Mouse (Mus musculus) forebrain, embryonic 10.5 days (tissue): ENCODE results near the gene Cyp4v3. TPM values are rescaled to one million over a fixed set of nuclear protein-coding genes. Genes with fewer than 3 reads are reported as not detected.
"Not testable (repeated sequence)": the region's sequence is repeated elsewhere in the genome, so short reads cannot be mapped to it uniquely, and the experiment has no call there.

ENCODE experiments used
- DNase-seq: peaks from one replicate; pipeline ENCODE4 v3.0.0-alpha.2; 2017; ENCODE audit warnings: low spot score; ENCODE audit errors: extremely low spot score
- H3K27ac ChIP-seq: fragments of 300-500 bp; sonication (generic); 2 replicates; pipeline ENCODE4 v1.5.1; 2016; ENCODE audit warnings: mild to moderate bottlenecking
- H3K27me3 ChIP-seq: fragments of 300-500 bp; sonication (generic); 2 replicates; pipeline ENCODE4 v1.6.1; 2016; ENCODE audit warnings: mild to moderate bottlenecking; ENCODE audit not compliant: poor library complexity, severe bottlenecking
- H3K36me3 ChIP-seq: fragments of 300-500 bp; sonication (generic); replicated peaks from 2 replicates; pipeline ENCODE4 v1.6.1; 2016; ENCODE audit warnings: mild to moderate bottlenecking, moderate library complexity
- H3K4me1 ChIP-seq: fragments of 300-500 bp; sonication (generic); 2 replicates; pipeline ENCODE4 v1.6.1; 2016
- H3K4me3 ChIP-seq: fragments of 300-500 bp; sonication (generic); 2 replicates; pipeline ENCODE4 v1.5.1; 2016; ENCODE audit warnings: mild to moderate bottlenecking, moderate library complexity
- H3K9me3 ChIP-seq: fragments of 300-500 bp; sonication (generic); 2 replicates; pipeline ENCODE4 v1.6.1; 2016; ENCODE audit warnings: mild to moderate bottlenecking, moderate library complexity
- WGBS: fragments of 180-500 bp; shearing (Covaris S2); methylation state at CpG from one replicate; pipeline ENCODE4 v1.1.7; 2016; 5-methylcytosine and 5-hydroxymethylcytosine counted together
- polyA plus RNA-seq: library from polyadenylated mRNA; unstranded; fragments of >200 nt; fragmentation: Nextera tagmentation; extraction: Ambion mirVana; gene quantifications from 2 replicates; pipeline ENCODE4 v1.2.1, GENCODE M21; 2016

Cyp4v3 gene
- polyA plus RNA-seq, 1 experiment from 2014 or later = 1.3 TPM

- H3K4me1 ChIP-seq = no peaks in the 10 kb centered on the region
- no peaks in the 10 kb centered on the region for H3K27me3 ChIP-seq
- H3K4me3 ChIP-seq = no peak overlapping the region
- H3K9me3 ChIP-seq = no peaks in the 10 kb centered on the region
- DNase-seq = no peak
- WGBS = 90% methylated on average over 8 of the region's 8 CpGs
- peaks cover 38% of the 10 kb centered on the region for H3K36me3 ChIP-seq
- H3K27ac ChIP-seq = no peak overlapping the region
These were observed 11.3 kb upstream of the Cyp4v3 start for GRCm38 (mm10) chr8:45344298-45344697.

GRCm38 (mm10) chr8:45341630-45342628 lies 8.9 kb upstream of the Cyp4v3 start:
- WGBS = 91% methylated on average over 12 of the region's 12 CpGs
- Histone ChIP-seq H3K36me3 (peaks cover 22% of the 10 kb centered on the region), H3K27ac (no peak overlapping the region), H3K9me3 (no peaks in the 10 kb centered on the region), H3K4me1 (no peaks in the 10 kb centered on the region), H3K4me3 (no peak overlapping the region), H3K27me3 (no peaks in the 10 kb centered on the region)
- DNase-seq = no peak

GRCm38 (mm10) chr8:45333493-45333892 lies 477 bp upstream of the Cyp4v3 start:
- Histone ChIP-seq H3K4me3 (peak overlapping the region; percentile 74), H3K27ac (peak overlapping the region; percentile 82), H3K9me3 (no peaks in the 10 kb centered on the region), H3K4me1 (peaks cover 12% of the 10 kb centered on the region), H3K36me3 (no peaks in the 10 kb centered on the region), H3K27me3 (peaks cover 19% of the 10 kb centered on the region)
- DNase-seq = no peak
- 2% methylated on average over 8 of the region's 8 CpGs for WGBS

- H3K4me3 ChIP-seq = no peak overlapping the region
- H3K36me3 ChIP-seq = no peaks in the 10 kb centered on the region
- H3K4me1 ChIP-seq = peaks cover 12% of the 10 kb centered on the region
- WGBS = 71% methylated on average over 3 of the region's 3 CpGs
- no peak for DNase-seq
- peaks cover 19% of the 10 kb centered on the region for H3K27me3 ChIP-seq
- H3K27ac ChIP-seq = no peak overlapping the region
- H3K9me3 ChIP-seq = no peaks in the 10 kb centered on the region
These were observed 2.2 kb downstream of the Cyp4v3 start for GRCm38 (mm10) chr8:45330856-45331255.

GRCm38 (mm10) chr8:45329206-45329980 lies 3.6 kb downstream of the Cyp4v3 start:
- Histone ChIP-seq H3K36me3 (no peaks in the 10 kb centered on the region), H3K9me3 (no peaks in the 10 kb centered on the region), H3K4me3 (no peak overlapping the region), H3K4me1 (peaks cover 12% of the 10 kb centered on the region), H3K27me3 (peaks cover 19% of the 10 kb centered on the region), H3K27ac (no peak overlapping the region)
- DNase-seq = no peak
- WGBS = 94% methylated on average over 6 of the region's 6 CpGs

GRCm38 (mm10) chr8:45327076-45327475 lies 5.9 kb downstream of the Cyp4v3 start:
- DNase-seq, H3K9me3 ChIP-seq, H3K4me1 ChIP-seq, H3K27ac ChIP-seq, H3K36me3 ChIP-seq, H3K4me3 ChIP-seq, H3K27me3 ChIP-seq: not testable (repeated sequence)

- no peak overlapping the region for H3K4me3 ChIP-seq
- no peaks in the 10 kb centered on the region for H3K36me3 ChIP-seq
- no peaks in the 10 kb centered on the region for H3K4me1 ChIP-seq
- 93% methylated on average over 4 of the region's 4 CpGs for WGBS
- H3K27me3 ChIP-seq = no peaks in the 10 kb centered on the region
- no peak overlapping the region for H3K27ac ChIP-seq
- no peak for DNase-seq
- no peaks in the 10 kb centered on the region for H3K9me3 ChIP-seq
These were observed 8.9 kb downstream of the Cyp4v3 start for GRCm38 (mm10) chr8:45324151-45324550.

- Histone ChIP-seq H3K4me1 (no peaks in the 10 kb centered on the region), H3K27me3 (no peaks in the 10 kb centered on the region), H3K36me3 (no peaks in the 10 kb centered on the region), H3K9me3 (no peaks in the 10 kb centered on the region), H3K4me3 (no peak overlapping the region), H3K27ac (no peak overlapping the region)
- 85% methylated on average over 2 of the region's 2 CpGs for WGBS
- no peak for DNase-seq
These were observed 11.7 kb downstream of the Cyp4v3 start for GRCm38 (mm10) chr8:45321365-45321764.

- no peak for DNase-seq
- WGBS = 80% methylated on average over 1 of the region's 1 CpGs
- H3K27ac ChIP-seq = no peak overlapping the region
- H3K36me3 ChIP-seq = no peaks in the 10 kb centered on the region
- no peaks in the 10 kb centered on the region for H3K4me1 ChIP-seq
- H3K27me3 ChIP-seq = no peaks in the 10 kb centered on the region
- H3K9me3 ChIP-seq = no peaks in the 10 kb centered on the region
- H3K4me3 ChIP-seq = no peak overlapping the region
These were observed 12.1 kb downstream of the Cyp4v3 start for GRCm38 (mm10) chr8:45320930-45321329.

- WGBS = 90% methylated on average over 4 of the region's 4 CpGs
- DNase-seq = no peak
- no peaks in the 10 kb centered on the region for H3K27me3 ChIP-seq
These were observed 22.0 kb downstream of the Cyp4v3 start for GRCm38 (mm10) chr8:45310967-45311366.

GRCm38 (mm10) chr8:45308366-45308765 lies 24.6 kb downstream of the Cyp4v3 start, which contains the start of gene Gm45753:
TSS of gene Gm45753 (minus strand) at chr8:45308466.
- no peaks in the 10 kb centered on the region for H3K9me3 ChIP-seq
- WGBS = 95% methylated on average over 13 of the region's 13 CpGs
- no peak within 1 kb of the TSS for H3K4me3 ChIP-seq
- no peaks in the 10 kb centered on the region for H3K4me1 ChIP-seq
- H3K27me3 ChIP-seq = no peaks in the 10 kb centered on the region
- H3K36me3 ChIP-seq = no peaks in the 10 kb centered on the region
- DNase-seq = no peak
- no peak within 1 kb of the TSS for H3K27ac ChIP-seq

More at GRCm38 (mm10) chr8:45310967-45311366, 22.0 kb downstream of the Cyp4v3 start:
- no peak overlapping the region for H3K4me3 ChIP-seq
- H3K36me3 ChIP-seq = no peaks in the 10 kb centered on the region
- H3K27ac ChIP-seq = no peak overlapping the region
- no peaks in the 10 kb centered on the region for H3K4me1 ChIP-seq
- H3K9me3 ChIP-seq = no peaks in the 10 kb centered on the region

- no peaks in the 10 kb centered on the region for H3K4me1 ChIP-seq
- DNase-seq = no peak
- no peak overlapping the region for H3K4me3 ChIP-seq
- H3K36me3 ChIP-seq = no peaks in the 10 kb centered on the region
- H3K27ac ChIP-seq = no peak overlapping the region
- no peaks in the 10 kb centered on the region for H3K9me3 ChIP-seq
- 88% methylated on average over 1 of the region's 1 CpGs for WGBS
- no peaks in the 10 kb centered on the region for H3K27me3 ChIP-seq
These were observed 27.5 kb downstream of the Cyp4v3 start for GRCm38 (mm10) chr8:45305479-45305878.

GRCm38 (mm10) chr8:45304354-45304753 lies 28.7 kb downstream of the Cyp4v3 start:
- no peak overlapping the region for H3K27ac ChIP-seq
- no peaks in the 10 kb centered on the region for H3K27me3 ChIP-seq
- H3K4me3 ChIP-seq = no peak overlapping the region
- 93% methylated on average over 3 of the region's 3 CpGs for WGBS
- no peak for DNase-seq
- H3K4me1 ChIP-seq = no peaks in the 10 kb centered on the region
- no peaks in the 10 kb centered on the region for H3K9me3 ChIP-seq
- H3K36me3 ChIP-seq = no peaks in the 10 kb centered on the region
